Mouse (Mus musculus) CD4-positive, CD25-positive, alpha-beta regulatory T cell, adult 2 months (primary cell): ENCODE measurements around the gene Wdr20rt.
"Not testable (repeated sequence)": the region's sequence is repeated elsewhere in the genome, so short reads cannot be mapped to it uniquely, and the experiment has no call there.

Experiments used
- DNase-seq: peaks from one replicate; pipeline ENCODE4 v3.0.0-alpha.2; 2012; ENCODE audit warnings: low read depth, low spot score

Gene Wdr20rt

DNA sequence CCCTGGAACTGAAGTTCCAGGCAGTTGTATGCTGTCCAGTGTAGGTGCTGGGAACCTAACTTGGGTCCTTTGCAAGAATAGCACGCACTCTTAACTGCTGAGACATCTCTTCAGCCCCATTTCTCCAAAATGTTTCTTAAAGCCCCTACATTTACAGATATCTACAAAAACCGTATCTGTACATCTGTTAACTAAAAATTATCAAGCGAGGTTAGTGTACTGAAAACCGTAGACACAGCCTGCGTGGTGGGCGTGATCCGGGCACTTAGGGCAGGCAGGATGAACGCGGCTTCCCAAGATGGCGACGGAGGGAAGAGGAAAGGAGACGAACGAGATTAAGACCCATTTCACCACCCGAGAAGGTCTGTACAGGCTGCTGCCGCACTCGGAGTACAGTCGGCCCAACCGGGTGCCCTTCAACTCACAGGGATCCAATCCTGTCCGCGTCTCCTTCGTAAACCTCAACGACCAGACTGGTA is at the start of gene Wdr20rt:
Gene Wdr20rt (plus strand): TSS at position 51 of the 479 bp plus-strand sequence.
- DNase-seq = no peak

DNA sequence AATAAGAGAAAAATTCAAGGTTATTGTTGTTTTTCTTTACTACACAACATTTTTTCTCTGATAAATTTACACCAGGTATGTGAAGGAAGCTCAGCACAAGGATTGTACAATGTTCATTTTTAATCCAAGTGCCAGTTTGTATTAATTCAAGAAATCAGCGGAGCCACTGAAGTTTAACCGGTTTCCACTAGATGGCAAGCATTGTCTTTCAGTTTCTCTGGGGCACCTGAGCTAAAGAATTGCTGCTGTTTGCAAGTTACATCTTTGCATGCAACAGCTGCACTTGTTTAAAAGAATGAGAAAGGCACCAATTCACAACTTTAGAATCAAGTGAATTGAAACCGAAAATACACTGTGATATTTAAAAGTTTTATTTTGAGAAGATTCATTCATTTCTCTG is 38.0 kb upstream of the Wdr20rt start:
- DNase-seq = no peak

DNA sequence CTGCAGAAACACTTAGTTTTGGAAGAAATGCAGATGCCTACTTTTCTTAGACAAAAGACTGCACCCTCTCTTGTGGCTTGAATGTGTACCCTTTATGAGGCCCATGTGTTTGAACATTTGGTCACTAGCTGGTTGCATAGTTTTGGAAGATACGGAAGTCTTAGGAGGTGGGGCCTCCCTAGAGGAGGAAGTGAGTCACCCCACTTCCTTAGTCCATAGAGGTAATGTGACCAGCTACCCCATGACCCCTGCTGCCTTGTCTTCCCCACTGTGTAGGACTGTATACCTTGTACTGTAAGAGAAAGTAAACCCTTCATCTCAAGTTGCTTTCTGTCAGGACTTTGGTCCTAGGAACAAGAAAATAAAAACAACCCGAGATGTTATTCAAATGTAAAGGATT is 36.1 kb upstream of the Wdr20rt start:
- DNase-seq = no peak

DNA sequence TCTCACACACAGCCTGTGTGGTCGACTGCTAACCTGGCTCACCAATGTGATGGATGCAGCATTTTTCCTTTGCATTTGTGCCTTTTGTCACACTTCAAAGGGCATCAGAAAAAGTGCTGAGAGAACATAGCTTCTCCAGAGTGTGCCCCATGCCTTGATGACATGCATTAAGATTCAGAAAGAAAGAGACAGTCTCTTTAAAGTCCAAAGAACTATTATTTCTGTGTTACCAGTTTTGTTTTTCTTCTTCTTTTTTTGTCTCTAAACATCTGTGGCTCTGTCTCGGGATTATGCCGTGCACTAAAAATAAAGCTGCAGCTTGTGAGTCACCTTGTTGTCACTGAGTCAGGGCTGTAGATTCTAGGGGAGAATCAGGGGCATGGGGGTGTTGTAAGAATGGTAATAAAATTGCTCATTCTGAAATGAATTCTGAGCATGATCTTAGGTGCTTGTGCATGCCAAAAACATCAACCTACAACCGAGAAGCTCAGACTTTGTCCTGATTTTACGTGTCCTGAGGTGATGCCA is 31.2 kb upstream of the Wdr20rt start:
- DNase-seq = no peak

DNA sequence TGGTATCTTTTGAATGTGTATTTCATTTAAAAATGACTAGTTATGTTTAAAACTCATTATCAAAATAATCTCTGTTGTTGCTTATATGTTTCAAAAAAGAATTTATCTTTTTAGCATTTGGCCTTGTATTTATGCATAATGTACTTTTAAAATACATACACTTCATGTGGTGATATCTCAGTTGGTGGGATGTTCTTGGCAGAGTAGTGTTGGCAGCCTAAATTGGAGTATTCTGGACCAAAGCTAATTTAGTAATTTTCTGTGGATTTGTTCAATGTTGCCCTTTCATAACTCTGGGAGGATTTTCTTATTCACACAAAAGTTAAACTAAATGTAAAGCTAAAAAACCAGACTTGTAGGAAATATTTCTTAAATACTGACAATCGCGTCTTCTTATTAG is 23.5 kb upstream of the Wdr20rt start:
- no peak for DNase-seq

DNA sequence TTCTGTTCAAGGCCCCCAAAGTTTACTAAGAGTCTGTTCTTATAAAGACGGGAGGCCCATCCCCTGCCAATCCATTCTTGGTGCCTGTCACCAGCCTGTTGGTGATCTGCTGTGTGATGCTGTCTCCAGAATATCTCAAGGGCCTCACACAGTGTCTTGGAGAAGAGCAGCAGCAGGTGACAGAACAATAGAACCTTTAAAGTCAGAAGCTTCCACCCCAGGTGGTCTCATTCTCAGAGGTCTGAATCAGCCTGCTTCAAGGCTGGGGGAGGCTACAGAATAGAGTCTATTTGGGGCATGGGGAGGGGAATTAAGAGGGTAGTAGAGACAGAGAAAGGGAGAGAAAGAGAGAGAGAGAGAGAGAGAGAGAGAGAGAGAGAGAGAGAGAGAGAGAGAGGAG is 18.9 kb upstream of the Wdr20rt start:
- DNase-seq = no peak

DNA sequence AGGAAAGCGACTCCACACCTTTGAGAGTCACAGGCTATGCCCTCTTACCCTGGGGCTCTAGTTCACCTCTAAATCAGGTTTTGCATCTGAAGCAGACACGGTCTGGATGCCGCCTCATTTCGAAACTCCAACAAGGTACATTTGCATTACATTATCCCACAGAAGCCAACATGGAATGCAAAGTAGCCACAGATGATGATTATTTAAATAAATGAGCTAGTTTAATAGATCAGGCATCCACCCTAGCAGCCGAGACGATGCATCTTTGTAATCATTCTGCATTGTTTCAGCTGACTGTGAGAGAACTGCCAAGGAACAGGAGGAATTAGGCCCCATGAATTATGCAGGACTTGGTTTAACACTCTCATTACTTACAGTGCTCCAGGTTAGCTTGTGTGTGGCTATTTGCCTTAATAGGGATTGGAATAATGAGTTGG is 8.9 kb upstream of the Wdr20rt start:
- no peak for DNase-seq

DNA sequence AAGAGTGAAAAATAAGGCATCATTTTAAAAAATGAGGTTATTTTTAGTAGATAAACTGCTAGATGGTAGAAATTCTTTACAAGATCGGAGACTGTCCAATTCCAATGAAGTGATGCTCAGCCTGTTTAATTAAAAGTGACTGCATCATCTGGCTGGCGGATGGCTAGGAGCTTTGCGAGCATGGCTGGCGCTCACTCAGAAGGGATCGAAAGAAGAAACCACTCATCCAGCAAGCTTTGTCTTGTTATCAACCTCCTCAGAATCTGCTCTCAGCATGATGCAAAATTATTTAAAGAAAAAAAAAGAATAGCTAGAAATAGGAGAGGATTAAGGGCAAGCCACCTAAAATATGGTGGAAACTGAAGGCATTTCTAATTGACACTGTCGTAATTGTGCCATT is 3.3 kb downstream of the Wdr20rt start:
- no peak for DNase-seq

DNA sequence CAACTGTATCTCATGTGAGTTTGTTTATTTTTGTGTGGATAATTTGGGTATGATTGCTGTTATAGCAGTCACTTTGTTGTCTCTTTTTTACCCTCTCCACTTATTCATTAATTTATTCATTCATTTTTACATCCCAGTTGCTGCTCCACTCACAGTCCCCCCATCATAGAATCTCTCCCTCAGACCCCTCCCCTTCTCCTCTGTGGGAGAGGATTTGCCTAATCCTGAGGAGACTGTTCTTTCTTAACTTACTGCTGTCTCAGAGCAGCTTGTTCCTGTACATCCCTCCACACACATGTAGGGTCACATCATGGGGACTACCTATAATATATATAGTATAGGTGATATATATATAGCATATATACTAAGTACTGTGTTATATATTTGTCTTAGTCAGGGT is 3.7 kb downstream of the Wdr20rt start:
- no peak for DNase-seq

DNA sequence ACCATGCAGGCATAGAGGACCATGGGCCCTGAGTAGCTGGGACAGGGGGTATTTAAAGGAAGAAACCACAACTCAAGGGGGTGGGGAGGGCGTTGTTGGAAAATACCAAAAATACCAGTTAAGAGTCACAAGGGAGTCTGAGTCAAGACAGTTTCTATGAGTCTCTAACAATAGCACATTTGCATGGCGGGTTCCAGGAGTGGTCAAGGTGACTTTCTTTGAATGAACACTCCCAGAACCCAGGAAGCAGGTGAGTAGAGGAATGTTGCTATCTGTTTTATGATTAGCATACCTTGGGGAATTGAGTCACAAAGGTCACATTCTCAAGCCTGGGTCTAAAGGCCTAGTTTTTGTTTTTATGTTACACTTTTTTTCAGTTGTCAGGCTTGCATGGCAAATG is 7.5 kb downstream of the Wdr20rt start:
- not testable (repeated sequence) for DNase-seq

DNA sequence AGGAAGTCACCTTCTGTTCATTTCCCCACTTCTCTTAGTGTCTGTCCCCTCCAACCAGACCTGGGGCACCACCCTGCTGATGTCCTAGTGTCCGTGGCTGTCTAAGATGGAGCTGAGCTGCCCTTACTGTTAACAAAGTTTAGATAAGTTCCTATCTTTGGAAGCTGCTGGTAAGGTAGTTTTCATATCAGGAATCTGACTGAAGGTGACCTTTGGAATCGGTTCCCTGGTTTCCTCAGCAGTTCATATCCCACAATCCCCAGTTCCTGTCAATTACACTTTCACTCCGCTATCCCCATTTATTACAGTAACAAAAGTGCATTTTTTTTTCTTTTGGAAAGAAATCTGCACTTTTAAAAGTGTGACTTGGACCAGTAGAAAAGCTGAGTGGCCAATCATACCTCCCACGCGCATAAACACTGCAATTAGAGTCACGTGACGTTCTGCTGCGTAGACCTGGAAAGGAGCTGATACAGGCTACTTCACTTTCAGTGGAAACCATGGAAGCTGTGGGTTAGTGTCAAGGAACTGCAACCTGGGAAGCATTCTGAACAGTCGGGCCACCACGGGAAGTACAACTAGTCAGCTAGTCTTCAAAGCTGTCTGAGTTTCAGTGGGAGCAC is 24.9 kb downstream of the Wdr20rt start:
- DNase-seq = no peak

DNA sequence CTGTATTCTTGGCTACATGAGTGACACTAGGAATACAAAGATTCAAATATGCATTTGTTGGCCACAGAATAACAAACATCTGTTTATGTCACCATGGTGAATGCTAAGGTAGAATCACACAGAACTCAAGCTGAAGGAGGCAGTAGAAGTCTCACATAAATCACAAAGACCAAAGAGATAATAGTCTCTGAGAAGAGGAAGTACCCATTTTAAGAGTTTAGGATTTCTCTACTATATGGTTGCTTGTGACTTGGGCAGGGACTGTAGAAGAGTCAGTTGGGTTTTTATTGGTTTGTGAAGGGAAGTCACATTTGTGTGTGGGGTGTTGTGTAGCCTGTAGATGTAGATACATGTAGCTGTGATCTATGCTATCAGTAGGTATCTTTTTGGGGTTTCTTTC is 31.6 kb downstream of the Wdr20rt start:
- DNase-seq = no peak

DNA sequence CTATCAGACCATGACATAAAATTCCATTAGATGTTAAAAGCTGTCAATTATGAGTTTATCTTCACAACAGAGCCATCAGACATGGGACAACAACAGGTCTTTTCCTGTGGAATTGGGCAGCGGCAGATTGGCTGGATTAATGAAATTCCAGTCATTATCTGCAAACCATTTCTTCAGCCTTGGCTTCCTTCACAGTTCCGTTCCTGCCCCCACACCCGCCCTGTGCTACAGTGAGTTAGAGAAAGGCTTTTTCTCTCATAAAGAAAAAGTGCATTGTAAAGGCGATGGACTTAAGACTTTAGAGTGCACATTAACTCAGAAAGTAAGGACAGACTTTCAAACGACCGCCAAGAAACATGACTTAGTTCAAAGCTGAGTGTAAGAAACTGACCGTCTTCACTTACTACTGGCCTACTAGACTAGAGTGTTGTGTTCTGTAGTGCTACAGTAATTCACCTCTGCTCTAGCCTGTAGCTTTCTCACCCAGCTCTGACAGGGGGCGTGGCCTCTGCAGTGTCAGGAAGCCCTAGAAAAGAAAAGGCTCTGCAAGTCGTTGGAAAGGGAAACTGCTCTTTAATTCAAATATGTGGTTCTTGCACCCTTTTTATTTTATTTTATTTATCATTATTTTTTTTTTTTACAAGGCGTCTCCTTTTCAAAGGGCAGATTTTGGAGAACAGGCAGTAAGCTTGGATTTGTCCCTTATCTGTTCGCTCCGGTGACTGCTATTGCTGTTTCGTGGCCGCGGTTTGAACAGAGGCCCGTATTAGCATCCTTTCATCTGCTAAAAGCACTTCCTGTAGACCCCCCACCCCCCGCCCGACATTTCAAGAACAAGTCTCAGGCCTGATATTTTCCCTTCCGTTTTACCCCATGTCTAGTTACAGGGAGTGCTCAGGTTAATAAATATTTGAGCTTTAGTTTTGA is 33.2 kb downstream of the Wdr20rt start:
- peak; percentile 61 for DNase-seq

DNA sequence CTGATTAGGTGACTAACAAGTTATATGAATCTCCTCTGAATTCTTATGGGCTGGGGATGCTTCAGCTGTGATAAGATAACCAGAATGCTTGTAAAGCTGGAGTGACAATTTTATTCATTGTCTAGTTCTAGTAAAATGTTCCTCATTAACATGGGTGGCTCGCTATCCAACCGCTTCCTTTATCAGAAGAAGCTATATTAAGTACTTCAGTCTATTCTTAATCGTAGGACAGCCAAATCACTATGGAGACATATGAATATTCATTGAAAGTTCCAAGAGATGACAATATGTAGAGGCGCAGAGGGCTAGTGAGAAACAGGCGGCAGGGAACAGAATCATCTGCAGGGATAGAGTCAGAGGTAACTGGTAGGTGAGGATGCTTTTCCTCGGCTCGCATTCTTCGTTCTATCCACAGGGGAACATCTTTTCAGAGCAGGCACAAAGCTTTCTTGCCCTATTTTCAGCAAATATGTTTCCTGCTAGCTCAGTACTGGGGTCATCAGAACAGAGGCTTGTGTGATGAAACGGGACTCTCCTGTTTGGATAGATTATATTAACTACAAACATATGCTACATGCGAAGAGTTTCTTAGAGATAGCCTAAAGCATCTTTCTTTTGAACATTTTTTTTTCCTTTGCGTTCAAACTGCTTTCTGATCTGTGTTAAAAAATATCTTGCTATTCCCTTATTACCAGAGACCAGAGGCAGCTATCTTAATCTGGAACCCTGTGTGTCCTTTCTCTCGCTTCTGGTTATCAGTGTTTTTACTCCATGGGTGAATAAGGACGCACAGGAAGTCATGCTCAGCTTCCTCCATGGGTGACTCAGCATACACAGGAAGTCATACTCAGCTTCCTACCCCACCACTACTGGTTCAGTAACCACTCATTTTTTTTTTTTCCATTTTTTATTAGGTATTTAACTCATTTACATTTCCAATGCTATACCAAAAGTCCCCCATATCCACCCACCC is 34.1 kb downstream of the Wdr20rt start:
- DNase-seq = peak; percentile 29

DNA sequence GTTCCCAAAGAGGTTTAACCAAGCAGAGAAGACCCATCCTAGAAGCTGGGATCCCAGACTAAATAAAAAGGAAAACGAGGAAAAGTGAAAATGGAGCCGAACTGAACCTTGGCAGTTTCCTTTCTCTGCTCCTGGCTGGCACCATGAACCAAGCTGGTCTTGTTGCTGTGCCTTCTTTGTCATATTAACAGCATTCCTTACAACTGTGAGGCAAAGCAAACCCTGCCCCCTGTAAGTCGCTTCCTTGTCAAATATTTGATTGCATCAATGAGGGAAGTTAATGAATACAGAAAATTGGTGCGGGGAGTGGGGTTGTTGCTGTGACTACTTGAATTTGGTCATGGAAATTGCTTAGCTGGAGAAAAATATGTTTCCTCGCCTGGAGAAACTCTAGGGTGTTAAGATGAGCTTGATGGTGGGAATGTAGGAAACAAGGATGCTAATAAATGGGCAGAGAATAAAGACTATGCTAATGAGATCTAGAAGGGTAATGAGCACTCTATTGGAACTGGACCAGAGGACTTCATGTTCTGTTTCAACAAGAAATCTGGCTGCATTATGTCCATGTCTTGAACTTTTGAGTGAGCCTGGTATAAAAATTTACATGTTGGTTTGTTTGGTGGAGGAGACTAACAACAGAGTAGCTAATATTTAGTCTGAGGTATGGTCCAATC is 43.1 kb downstream of the Wdr20rt start:
- no peak for DNase-seq

DNA sequence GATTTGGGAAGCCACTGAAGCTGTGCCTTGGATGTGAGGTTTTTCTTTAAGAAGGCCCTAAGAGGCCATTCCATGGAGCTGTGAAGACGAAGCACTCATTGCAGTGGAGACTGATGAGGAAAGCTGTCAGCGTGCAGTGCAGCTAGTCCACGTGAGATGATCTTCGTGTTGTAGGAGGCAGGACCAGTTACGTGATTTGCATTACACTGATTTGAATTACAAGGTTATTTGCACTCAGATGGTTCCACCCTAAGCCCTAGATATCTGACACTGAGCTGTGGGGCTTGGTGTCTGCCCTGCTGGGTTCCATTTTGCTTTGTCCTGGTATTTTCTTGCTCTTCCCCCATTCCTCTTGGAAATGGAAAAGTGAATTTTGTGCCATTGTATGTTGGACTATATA is 44.1 kb downstream of the Wdr20rt start:
- no peak for DNase-seq

DNA sequence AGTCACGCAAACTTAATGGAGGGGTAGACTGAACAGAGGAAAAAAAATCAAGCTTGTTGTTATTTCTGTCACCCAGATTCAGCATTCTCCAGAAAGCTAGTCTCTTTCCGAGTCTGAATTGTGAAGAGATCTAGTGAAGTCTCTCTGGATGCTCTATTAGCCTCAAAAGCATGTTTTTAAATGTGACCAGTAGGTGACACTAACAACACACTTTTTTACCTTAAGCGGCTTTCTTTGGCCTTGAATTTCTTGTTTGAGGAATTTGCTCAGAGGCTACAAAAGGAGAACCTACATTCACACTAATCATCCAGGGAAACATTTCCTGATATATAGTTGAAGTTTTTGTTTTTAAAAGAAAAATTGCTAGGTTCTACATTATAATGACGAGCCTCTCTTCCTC is 48.5 kb downstream of the Wdr20rt start:
- DNase-seq = no peak
